Mouse (Mus musculus): ENCODE results near the gene Sparcl1.

DNA sequence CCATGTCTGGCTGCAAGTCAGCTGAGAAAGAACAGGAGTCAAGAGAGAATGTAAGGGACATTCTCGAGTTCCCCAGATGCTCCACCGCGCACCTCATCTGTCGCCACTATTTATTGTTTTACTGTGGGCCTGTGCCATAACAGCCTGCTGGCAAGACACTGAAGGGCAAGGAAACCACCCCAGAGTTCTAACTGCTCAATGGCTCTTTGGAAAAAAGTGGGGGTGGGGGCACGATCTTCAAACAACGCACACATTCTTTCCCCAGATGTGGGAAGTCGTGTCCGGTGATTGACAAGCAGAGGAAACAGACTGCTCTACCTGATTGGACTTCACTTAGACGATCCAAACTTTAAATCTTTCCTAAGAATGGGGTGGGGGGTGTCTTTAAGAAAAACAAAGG, 1.5 kb downstream of the Sparcl1 start:
- TF ChIP-seq CTCF (IDR thresholded peaks at IDR 0.05; ENCODE audit: borderline replicate concordance, control insufficient read depth, extremely low read depth, insufficient read depth, low read length, poor library complexity) (no peak), POLR2A (IDR thresholded peaks at IDR 0.05; ENCODE audit: control insufficient read depth, extremely low read depth, insufficient read depth, low read length, poor library complexity) (no peak)
